Mouse (Mus musculus): ENCODE results near the gene Olfr543. TPM values are rescaled to one million over a fixed set of nuclear protein-coding genes. Genes with fewer than 3 reads are reported as not detected.

Gene Olfr543
- polyA plus RNA-seq, 1 experiment from 2014 or later = 0.56 TPM

Other genes starting within 250 kb of the Olfr543 start
- gene Rhog, start 225.6 kb downstream of the Olfr543 start, polyA plus RNA-seq (2015; fragmentation: Nextera tagmentation; extraction: Ambion mirVana) = 18.4 and 37.9 TPM in 2 replicates
- gene Stim1, start 213.9 kb downstream of the Olfr543 start, polyA plus RNA-seq (2015; fragmentation: Nextera tagmentation; extraction: Ambion mirVana) = 13.2 and 17.0 TPM in 2 replicates
- 38.0 and 65.1 TPM in 2 replicates for gene Rrm1, start 40.0 kb downstream of the Olfr543 start, polyA plus RNA-seq (2015; fragmentation: Nextera tagmentation; extraction: Ambion mirVana)
- 0.14 and 0.18 TPM in 2 replicates for gene Olfr544, start 6.6 kb upstream of the Olfr543 start, polyA plus RNA-seq (2015; fragmentation: Nextera tagmentation; extraction: Ambion mirVana)
- 0.33 and 0.41 TPM in 2 replicates for gene Olfr545, start 17.9 kb upstream of the Olfr543 start, polyA plus RNA-seq (2015; fragmentation: Nextera tagmentation; extraction: Ambion mirVana)
- not detected in 2 replicates for gene Olfr547, start 53.1 kb upstream of the Olfr543 start, polyA plus RNA-seq (2015; fragmentation: Nextera tagmentation; extraction: Ambion mirVana)
- not detected in 2 replicates for gene Olfr548-ps1, start 59.2 kb upstream of the Olfr543 start, polyA plus RNA-seq (2015; fragmentation: Nextera tagmentation; extraction: Ambion mirVana)
- gene Olfr549, start 68.2 kb upstream of the Olfr543 start, polyA plus RNA-seq (2015; fragmentation: Nextera tagmentation; extraction: Ambion mirVana) = not detected in 2 replicates
- 0.52 TPM in 1 of 2 replicates, not detected in the other for gene Trim21, start 83.8 kb upstream of the Olfr543 start, polyA plus RNA-seq (2015; fragmentation: Nextera tagmentation; extraction: Ambion mirVana)
- not detected in 2 replicates for gene Olfr550, start 89.8 kb upstream of the Olfr543 start, polyA plus RNA-seq (2015; fragmentation: Nextera tagmentation; extraction: Ambion mirVana)
- gene Olfr551, start 110.2 kb upstream of the Olfr543 start, polyA plus RNA-seq (2015; fragmentation: Nextera tagmentation; extraction: Ambion mirVana) = not detected in 2 replicates
- gene Olfr552, start 116.1 kb upstream of the Olfr543 start, polyA plus RNA-seq (2015; fragmentation: Nextera tagmentation; extraction: Ambion mirVana) = not detected in 2 replicates
- gene Olfr553, start 136.5 kb upstream of the Olfr543 start, polyA plus RNA-seq (2015; fragmentation: Nextera tagmentation; extraction: Ambion mirVana) = not detected in 2 replicates
- gene Olfr554, start 156.8 kb upstream of the Olfr543 start, polyA plus RNA-seq (2015; fragmentation: Nextera tagmentation; extraction: Ambion mirVana) = not detected in 2 replicates
- gene Olfr555, start 177.1 kb upstream of the Olfr543 start, polyA plus RNA-seq (2015; fragmentation: Nextera tagmentation; extraction: Ambion mirVana) = not detected in 2 replicates
- not detected in 2 replicates for gene Olfr556, start 183.2 kb upstream of the Olfr543 start, polyA plus RNA-seq (2015; fragmentation: Nextera tagmentation; extraction: Ambion mirVana)
- gene Trim68, start 205.6 kb upstream of the Olfr543 start, polyA plus RNA-seq (2015; fragmentation: Nextera tagmentation; extraction: Ambion mirVana) = 7.0 and 10.4 TPM in 2 replicates
- gene Olfr557, start 214.2 kb upstream of the Olfr543 start, polyA plus RNA-seq (2015; fragmentation: Nextera tagmentation; extraction: Ambion mirVana) = not detected in 2 replicates
- 0.22 and 0.54 TPM in 2 replicates for gene Olfr558, start 220.5 kb upstream of the Olfr543 start, polyA plus RNA-seq (2015; fragmentation: Nextera tagmentation; extraction: Ambion mirVana)
- gene Olfr33, start 237.4 kb upstream of the Olfr543 start, polyA plus RNA-seq (2015; fragmentation: Nextera tagmentation; extraction: Ambion mirVana) = not detected in 2 replicates
- not detected in 2 replicates for gene Olfr559, start 245.8 kb upstream of the Olfr543 start, polyA plus RNA-seq (2015; fragmentation: Nextera tagmentation; extraction: Ambion mirVana)